Mouse (Mus musculus): ENCODE results near the gene Cspg4.
A peak's percentile ranks its signal among the peaks of the same experiment; 100 is the strongest.
"Not testable (repeated sequence)": the region's sequence is repeated elsewhere in the genome, so short reads cannot be mapped to it uniquely, and the experiment has no call there.

Gene Cspg4

DNA sequence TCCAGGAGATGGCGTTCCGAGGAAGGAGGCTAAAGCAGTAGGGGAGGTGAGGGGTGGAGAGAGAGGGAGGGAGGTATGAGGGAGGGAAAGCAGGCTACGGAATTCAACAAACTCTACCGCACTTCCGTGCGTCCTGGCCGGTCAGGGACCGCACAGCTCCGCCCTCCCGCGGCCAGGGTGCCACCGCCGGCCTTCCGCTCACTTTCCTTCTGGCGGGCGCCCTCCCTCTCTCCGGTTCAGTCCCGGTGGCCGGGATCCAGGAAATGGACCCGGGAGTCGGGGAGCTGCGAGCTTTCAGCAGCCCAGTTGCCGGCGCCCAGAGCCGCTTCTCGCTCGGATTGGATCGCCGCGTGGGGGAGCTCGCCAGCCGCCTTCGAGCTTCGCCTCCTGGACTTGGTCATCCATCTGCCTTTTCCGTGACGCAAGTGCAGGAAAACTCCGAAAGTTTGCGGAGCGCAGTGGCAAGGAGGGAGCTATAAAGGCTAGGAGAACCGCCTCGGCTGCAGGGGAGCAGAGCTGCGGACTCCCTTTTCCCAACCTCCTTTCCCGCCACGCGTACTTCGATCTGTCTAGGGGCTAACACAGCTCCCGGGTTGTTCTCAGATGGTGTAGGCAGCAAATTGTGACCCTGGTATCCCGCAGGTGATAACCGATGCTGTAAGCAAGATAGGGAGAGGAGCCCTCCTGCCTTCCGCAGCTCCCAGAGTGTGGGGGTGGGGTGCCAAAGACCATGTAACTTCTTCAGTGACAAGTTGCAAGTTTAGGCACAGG is 63.4 kb downstream of the Cspg4 start, which contains the start of gene Snx33:
Gene Snx33, minus strand, starts transcription at position 331 of the 771 bp plus-strand sequence.
- DNase-seq, result peak; percentile 83

DNA sequence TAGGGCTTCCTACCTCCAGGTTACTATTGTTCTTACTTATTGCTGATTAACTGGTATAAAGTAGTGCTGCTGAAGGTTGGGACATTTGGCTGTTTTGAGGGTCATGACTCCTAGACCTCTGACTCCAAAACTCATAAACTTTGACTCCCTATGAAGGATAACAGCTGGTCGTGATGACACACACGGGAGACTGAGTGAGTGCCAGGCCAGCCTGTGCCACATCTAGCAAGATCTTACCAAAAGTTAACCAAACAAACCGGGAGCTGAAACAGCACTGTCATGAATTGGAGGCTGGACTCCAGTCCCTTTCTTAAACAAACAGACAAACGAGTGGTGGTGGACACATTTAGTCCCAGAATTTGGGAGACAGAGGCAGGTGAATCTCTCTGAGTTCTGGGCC is 64.7 kb downstream of the Cspg4 start:
- DNase-seq, result no peak

- no peak for DNase-seq
Observed at GRCm38 (mm10) chr9:56930556-56930955, 65.7 kb downstream of the Cspg4 start.

DNA sequence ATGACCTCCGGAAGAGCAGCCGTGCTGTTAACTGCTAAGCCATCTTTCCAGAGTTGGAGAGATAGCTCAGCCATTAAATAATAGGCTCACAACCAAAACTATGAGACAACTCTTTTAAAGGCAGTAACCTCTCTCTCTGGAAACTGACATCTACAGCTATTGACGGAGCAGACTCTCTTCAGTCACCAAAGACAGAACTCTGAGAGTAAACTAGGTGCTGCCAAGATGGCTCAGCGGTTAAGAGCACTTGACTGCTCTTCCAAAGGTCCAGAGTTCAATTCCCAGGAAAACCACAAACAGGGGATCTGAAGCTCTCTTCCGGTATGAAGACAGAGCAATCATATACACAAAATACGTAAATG is 72.0 kb downstream of the Cspg4 start:
- DNase-seq, result no peak

DNA sequence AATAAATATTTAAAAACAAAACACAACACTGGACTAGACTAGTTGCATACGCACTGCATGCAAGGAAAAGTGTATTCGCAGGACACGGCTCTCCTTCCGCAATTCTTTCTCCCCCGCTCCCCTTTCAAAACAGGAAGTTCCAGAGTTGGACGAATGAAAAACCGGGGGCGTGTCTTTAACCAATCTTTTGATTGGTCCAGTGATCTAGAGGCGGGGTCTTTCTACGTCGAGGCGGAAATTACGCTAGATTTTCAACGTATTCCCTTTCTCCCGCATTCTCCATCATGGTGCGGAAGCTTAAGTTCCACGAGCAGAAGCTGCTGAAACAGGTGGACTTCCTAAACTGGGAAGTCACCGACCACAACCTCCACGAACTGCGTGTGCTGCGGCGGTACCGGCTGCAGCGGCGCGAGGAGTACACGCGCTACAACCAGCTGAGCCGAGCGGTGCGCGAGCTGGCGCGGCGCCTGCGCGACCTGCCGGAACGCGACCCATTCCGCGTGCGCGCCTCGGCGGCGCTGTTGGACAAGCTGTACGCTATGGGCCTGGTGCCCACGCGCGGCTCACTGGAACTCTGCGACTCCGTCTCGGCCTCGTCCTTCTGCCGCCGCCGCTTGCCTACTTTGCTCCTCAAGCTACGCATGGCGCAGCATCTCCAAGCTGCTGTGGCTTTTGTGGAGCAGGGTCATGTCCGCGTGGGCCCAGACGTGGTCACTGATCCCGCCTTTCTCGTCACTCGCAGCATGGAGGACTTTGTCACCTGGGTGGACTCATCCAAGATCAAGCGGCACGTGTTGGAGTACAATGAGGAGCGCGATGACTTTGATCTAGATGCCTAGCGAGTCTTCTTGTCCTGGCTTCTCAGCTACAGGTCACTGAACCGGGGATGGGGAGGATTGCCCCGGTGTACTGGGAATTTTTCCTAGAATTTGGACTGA is 72.7 kb downstream of the Cspg4 start, which contains the start of gene Imp3:
Gene Imp3, plus strand, starts transcription at position 253 of the 938 bp plus-strand sequence.
- peak; percentile 97 for DNase-seq

DNA sequence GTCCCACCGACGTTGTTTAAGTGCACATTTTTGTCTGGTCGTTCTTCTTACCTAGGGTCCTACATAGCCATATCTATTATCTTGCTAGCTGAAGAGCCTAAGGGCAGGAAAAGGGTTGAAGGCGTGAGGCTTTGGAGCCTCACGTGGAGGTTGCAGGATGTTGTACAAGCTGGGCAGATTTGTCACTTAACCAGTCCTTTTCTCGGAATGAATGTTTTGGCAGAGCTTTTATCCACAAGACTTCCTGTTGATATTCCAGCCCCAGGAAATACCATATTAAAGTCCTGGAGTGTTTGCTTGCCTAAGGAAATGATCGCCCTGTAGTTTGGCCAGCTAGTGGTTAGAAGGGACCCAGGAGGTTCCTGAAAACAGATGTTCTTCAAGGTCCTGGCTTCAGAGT is 73.5 kb downstream of the Cspg4 start:
- no peak for DNase-seq

DNA sequence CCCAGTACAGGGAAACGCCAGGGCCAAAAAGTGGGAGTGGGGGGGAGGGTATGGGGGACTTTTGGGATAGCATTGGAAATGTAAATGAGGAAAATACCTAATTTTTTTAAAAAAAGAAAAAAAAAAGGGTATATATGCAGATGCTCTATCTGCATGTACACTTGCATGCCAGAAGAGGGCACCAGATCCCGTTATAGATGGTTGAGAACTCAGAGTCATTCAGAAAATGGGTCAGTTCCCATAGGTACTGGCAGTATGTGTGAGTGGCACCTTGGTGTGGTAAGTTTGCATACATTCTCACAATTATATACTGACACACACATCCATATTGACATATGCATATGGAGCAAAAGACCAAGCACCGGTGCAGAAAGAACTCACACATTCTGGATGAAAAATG is 82.6 kb downstream of the Cspg4 start:
- DNase-seq, result peak; percentile 59

GRCm38 (mm10) chr9:56948699-56949098 is 83.9 kb downstream of the Cspg4 start:
- not testable (repeated sequence) for DNase-seq
